Mouse (Mus musculus): Measurements from ENCODE around the gene Capn2. TPM values are rescaled to one million over a fixed set of nuclear protein-coding genes. Genes with fewer than 3 reads are reported as not detected.

Gene Capn2
- polyA plus RNA-seq, 1 experiment from 2014 or later, result 135 TPM

- TF ChIP-seq EP300 (IDR thresholded peaks at IDR 0.05) (no peak), CTCF (IDR thresholded peaks at IDR 0.05) (no peak)
- DNase-seq (ENCODE audit: low spot score) (no peak), ATAC-seq (no peak)
- Histone ChIP-seq H3K9ac (replicated peaks; ENCODE audit: low read depth) (no peak overlapping the region), H3K4me3 (ENCODE audit: low read depth, low read length) (no peak overlapping the region), H3K36me3 (ENCODE audit: insufficient read depth, low read length) (no peaks in the 10 kb centered on the region), H3K9me3 (ENCODE audit: low read length) (no peaks in the 10 kb centered on the region), H3K4me2 (replicated peaks; ENCODE audit: low read depth, low read length) (no peak overlapping the region), H3K27me3 (replicated peaks; ENCODE audit: insufficient read depth, low read length) (no peaks in the 10 kb centered on the region), H3K27ac (ENCODE audit: low read length) (no peak overlapping the region), H3K4me1 (ENCODE audit: insufficient read depth, low read depth, low read length) (no peaks in the 10 kb centered on the region)
- WGBS, result 63% methylated on average over 8 of the region's 8 CpGs
Observed at GRCm38 (mm10) chr1:182543136-182543535, 25.7 kb upstream of the Capn2 start.

- Histone ChIP-seq H3K27me3 (replicated peaks; ENCODE audit: insufficient read depth, low read length) (no peaks in the 10 kb centered on the region), H3K9ac (replicated peaks; ENCODE audit: low read depth) (no peak overlapping the region)
Observed at GRCm38 (mm10) chr1:182542110-182542509, 24.7 kb upstream of the Capn2 start.

GRCm38 (mm10) chr1:182539023-182539940 lies 21.9 kb upstream of the Capn2 start:
- 18% methylated on average over 9 of the region's 9 CpGs for WGBS
- DNase-seq (ENCODE audit: low spot score), result peak; percentile 95
- H3K36me3 ChIP-seq (ENCODE audit: insufficient read depth, low read length), result no peaks in the 10 kb centered on the region
- H3K27me3 ChIP-seq (replicated peaks; ENCODE audit: insufficient read depth, low read length), result no peaks in the 10 kb centered on the region
- TF ChIP-seq EP300 (IDR thresholded peaks at IDR 0.05), result peak; percentile 35; the same call in 1 of the 2 replicates
- TF ChIP-seq CTCF (IDR thresholded peaks at IDR 0.05), result peak; percentile 76
- H3K4me2 ChIP-seq (replicated peaks; ENCODE audit: low read depth, low read length), result peak overlapping the region; percentile 51
- H3K4me3 ChIP-seq (ENCODE audit: low read depth, low read length), result no peak overlapping the region
- no peaks in the 10 kb centered on the region for H3K9me3 ChIP-seq (ENCODE audit: low read length)
- no peak overlapping the region for H3K9ac ChIP-seq (replicated peaks; ENCODE audit: low read depth)
- no peak overlapping the region for H3K27ac ChIP-seq (ENCODE audit: low read length)
- H3K4me1 ChIP-seq (ENCODE audit: insufficient read depth, low read depth, low read length), result no peaks in the 10 kb centered on the region
- ATAC-seq, result peak; percentile 86

More at GRCm38 (mm10) chr1:182542110-182542509, 24.7 kb upstream of the Capn2 start:
- H3K27ac ChIP-seq (ENCODE audit: low read length), result no peak overlapping the region
- no peak overlapping the region for H3K4me2 ChIP-seq (replicated peaks; ENCODE audit: low read depth, low read length)
- DNase-seq (ENCODE audit: low spot score) (no peak), ATAC-seq (no peak)
- H3K9me3 ChIP-seq (ENCODE audit: low read length), result no peaks in the 10 kb centered on the region
- H3K4me3 ChIP-seq (ENCODE audit: low read depth, low read length), result no peak overlapping the region
- TF ChIP-seq CTCF (IDR thresholded peaks at IDR 0.05), result no peak
- no peak for TF ChIP-seq EP300 (IDR thresholded peaks at IDR 0.05)
- WGBS, result 58% methylated on average over 5 of the region's 5 CpGs
- H3K4me1 ChIP-seq (ENCODE audit: insufficient read depth, low read depth, low read length), result no peaks in the 10 kb centered on the region
- H3K36me3 ChIP-seq (ENCODE audit: insufficient read depth, low read length), result no peaks in the 10 kb centered on the region

GRCm38 (mm10) chr1:182535080-182535481 lies 17.7 kb upstream of the Capn2 start:
- Histone ChIP-seq H3K36me3 (ENCODE audit: insufficient read depth, low read length) (no peaks in the 10 kb centered on the region), H3K4me2 (replicated peaks; ENCODE audit: low read depth, low read length) (no peak overlapping the region), H3K9ac (replicated peaks; ENCODE audit: low read depth) (no peak overlapping the region), H3K27ac (ENCODE audit: low read length) (no peak overlapping the region), H3K9me3 (ENCODE audit: low read length) (no peaks in the 10 kb centered on the region), H3K4me1 (ENCODE audit: insufficient read depth, low read depth, low read length) (no peaks in the 10 kb centered on the region), H3K27me3 (replicated peaks; ENCODE audit: insufficient read depth, low read length) (no peaks in the 10 kb centered on the region), H3K4me3 (ENCODE audit: low read depth, low read length) (no peak overlapping the region)
- TF ChIP-seq CTCF (IDR thresholded peaks at IDR 0.05), result no peak
- no peak for TF ChIP-seq EP300 (IDR thresholded peaks at IDR 0.05)
- ATAC-seq (no peak), DNase-seq (ENCODE audit: low spot score) (no peak)
- WGBS, result 74% methylated on average over 3 of the region's 3 CpGs

GRCm38 (mm10) chr1:182533583-182533982 lies 16.2 kb upstream of the Capn2 start:
- ATAC-seq (no peak), DNase-seq (ENCODE audit: low spot score) (no peak)
- Histone ChIP-seq H3K9ac (replicated peaks; ENCODE audit: low read depth) (no peak overlapping the region), H3K4me2 (replicated peaks; ENCODE audit: low read depth, low read length) (no peak overlapping the region), H3K9me3 (ENCODE audit: low read length) (no peaks in the 10 kb centered on the region), H3K36me3 (ENCODE audit: insufficient read depth, low read length) (no peaks in the 10 kb centered on the region), H3K27ac (ENCODE audit: low read length) (no peak overlapping the region), H3K4me3 (ENCODE audit: low read depth, low read length) (no peak overlapping the region), H3K27me3 (replicated peaks; ENCODE audit: insufficient read depth, low read length) (no peaks in the 10 kb centered on the region), H3K4me1 (ENCODE audit: insufficient read depth, low read depth, low read length) (peaks cover under 1% of the 10 kb centered on the region; the same call in 1 of the 2 replicates)
- TF ChIP-seq CTCF (IDR thresholded peaks at IDR 0.05) (no peak), EP300 (IDR thresholded peaks at IDR 0.05) (no peak)
- WGBS, result 63% methylated on average over 3 of the region's 3 CpGs

GRCm38 (mm10) chr1:182527921-182528858 lies 10.8 kb upstream of the Capn2 start:
- WGBS, result 15% methylated on average over 19 of the region's 19 CpGs
- DNase-seq (ENCODE audit: low spot score) (peak; percentile 80), ATAC-seq (peak; percentile 93)
- H3K36me3 ChIP-seq (ENCODE audit: insufficient read depth, low read length), result no peaks in the 10 kb centered on the region
- no peak for TF ChIP-seq EP300 (IDR thresholded peaks at IDR 0.05)
- no peak for TF ChIP-seq CTCF (IDR thresholded peaks at IDR 0.05)
- H3K4me1 ChIP-seq (ENCODE audit: insufficient read depth, low read depth, low read length), result peaks cover 5% of the 10 kb centered on the region; the same call in 1 of the 2 replicates
- H3K4me3 ChIP-seq (ENCODE audit: low read depth, low read length), result no peak overlapping the region
- 0 out of 2 replicates have a peak overlapping the region, but pooled peaks have one; percentile 0 for H3K4me2 ChIP-seq (replicated peaks; ENCODE audit: low read depth, low read length)
- no peaks in the 10 kb centered on the region for H3K27me3 ChIP-seq (replicated peaks; ENCODE audit: insufficient read depth, low read length)
- 0 out of 2 replicates have a peak overlapping the region, but pooled peaks have one; percentile 32 for H3K27ac ChIP-seq (ENCODE audit: low read length)
- no peak overlapping the region for H3K9ac ChIP-seq (replicated peaks; ENCODE audit: low read depth)
- no peaks in the 10 kb centered on the region for H3K9me3 ChIP-seq (ENCODE audit: low read length)
